Mouse (Mus musculus) MEL (cell line): ENCODE results near the gene Sla2. TPM values are rescaled to one million over a fixed set of nuclear protein-coding genes. Genes with fewer than 3 reads are reported as not detected.
A peak's percentile ranks its signal among the peaks of the same experiment; 100 is the strongest.

Experiments used
- DNase-seq: peaks from one replicate; pipeline ENCODE4 v3.0.0; 2011; ENCODE audit warnings: low read depth, low spot score
- H3K27ac ChIP-seq: 2 replicates; pipeline ENCODE4 v1.5.1; 2012; ENCODE audit warnings: low read depth, mild to moderate bottlenecking, control low read depth, low read length, moderate library complexity; ENCODE audit not compliant: control insufficient read depth
- H3K27me3 ChIP-seq, 2 experiments: fragments of 150-350 bp in 1 of 2; sonication (generic) in 1 of 2; 2 replicates each; pipeline ENCODE4 v1.6.1; 2012; ENCODE audit warnings: low read length in 2 of 2, mild to moderate bottlenecking in 2 of 2, improper control_type of control experiment in 1 of 2, moderate library complexity in 1 of 2; ENCODE audit not compliant: insufficient read depth in 2 of 2, control insufficient read depth in 1 of 2
- H3K36me3 ChIP-seq, 2 experiments: 2 replicates each; pipeline ENCODE4 v1.6.1; 2012 to 2014; ENCODE audit warnings: low read length in 2 of 2, improper control_type of control experiment in 1 of 2, inconsistent platforms in 1 of 2, mild to moderate bottlenecking in 1 of 2; ENCODE audit not compliant: insufficient read depth in 2 of 2, control insufficient read depth in 1 of 2
- H3K4me1 ChIP-seq, 2 experiments: fragments of 150-350 bp in 1 of 2; sonication (generic) in 1 of 2; 2 replicates each; pipeline ENCODE4 v1.6.1; 2012; ENCODE audit warnings: low read length in 2 of 2, improper control_type of control experiment in 1 of 2, mild to moderate bottlenecking in 1 of 2; ENCODE audit not compliant: insufficient read depth in 2 of 2, control insufficient read depth in 1 of 2
- H3K4me3 ChIP-seq, 2 experiments: fragments of 150-350 bp in 1 of 2; sonication (generic) in 1 of 2; 2 replicates each; pipeline ENCODE4 v1.5.1; 2012; ENCODE audit warnings: low read depth in 2 of 2, low read length in 2 of 2, mild to moderate bottlenecking in 2 of 2, moderate library complexity in 2 of 2, control low read depth in 1 of 2, improper control_type of control experiment in 1 of 2; ENCODE audit not compliant: control insufficient read depth in 1 of 2, insufficient read depth in 1 of 2
- H3K79me2 ChIP-seq: 2 replicates; pipeline ENCODE4 v1.6.1; 2012; ENCODE audit warnings: mild to moderate bottlenecking, low read length, moderate library complexity; ENCODE audit not compliant: control insufficient read depth, poor library complexity, insufficient read depth
- H3K9ac ChIP-seq: 2 replicates; pipeline ENCODE4 v1.6.1; 2012; ENCODE audit warnings: low read depth, mild to moderate bottlenecking, control low read depth, low read length, moderate library complexity; ENCODE audit not compliant: control insufficient read depth, poor library complexity, severe bottlenecking
- H3K9me3 ChIP-seq: fragments of 150-350 bp; sonication (generic); replicated peaks from 2 replicates; pipeline ENCODE4 v1.6.1; 2012; ENCODE audit warnings: mild to moderate bottlenecking, low read length, improper control_type of control experiment, moderate library complexity; ENCODE audit not compliant: insufficient read depth
- BHLHE40 ChIP-seq: IDR thresholded peaks from 2 replicates; pipeline ENCODE4 v1.6.1; 2012; ENCODE audit warnings: low read depth, mild to moderate bottlenecking, inconsistent platforms, low read length, improper control_type of control experiment, borderline replicate concordance
- CHD1 ChIP-seq: IDR thresholded peaks from 2 replicates; pipeline ENCODE4 v1.6.1; 2012; ENCODE audit warnings: low read depth, mild to moderate bottlenecking, inconsistent platforms, low read length, improper control_type of control experiment
- CTCF ChIP-seq, 3 experiments: IDR thresholded peaks in 2 of 3; conservative IDR thresholded peaks in 1 of 3; 2 replicates each; pipeline ENCODE4 v1.5.1; 2011 to 2012; ENCODE audit warnings: low read length in 3 of 3, low read depth in 2 of 3, mild to moderate bottlenecking in 2 of 3, improper control_type of control experiment in 1 of 3, inconsistent platforms in 1 of 3, mixed read lengths in 1 of 3, moderate library complexity in 1 of 3; ENCODE audit not compliant: control insufficient read depth in 1 of 3, insufficient read depth in 1 of 3, poor library complexity in 1 of 3, severe bottlenecking in 1 of 3
- E2F4 ChIP-seq: IDR thresholded peaks from 2 replicates; pipeline ENCODE4 v1.6.1; 2011; ENCODE audit warnings: low read depth, low read length, improper control_type of control experiment, borderline replicate concordance
- ELF1 ChIP-seq: IDR thresholded peaks from 2 replicates; pipeline ENCODE4 v1.6.1; 2014; ENCODE audit warnings: low read depth, mild to moderate bottlenecking, inconsistent platforms, low read length, improper control_type of control experiment, moderate library complexity
- EP300 ChIP-seq, 2 experiments: IDR thresholded peaks; 2 replicates each; pipeline ENCODE4 v1.6.1; 2011; ENCODE audit warnings: improper control_type of control experiment in 2 of 2, low read length in 2 of 2, low read depth in 1 of 2, mild to moderate bottlenecking in 1 of 2
- ETS1 ChIP-seq: IDR thresholded peaks from 2 replicates; pipeline ENCODE4 v1.6.1; 2012; ENCODE audit warnings: low read depth, mild to moderate bottlenecking, inconsistent platforms, low read length, improper control_type of control experiment, moderate library complexity
- GABPA ChIP-seq: IDR thresholded peaks from 2 replicates; pipeline ENCODE4 v1.6.1; 2012; ENCODE audit warnings: low read depth, mild to moderate bottlenecking, inconsistent platforms, low read length, improper control_type of control experiment, moderate library complexity
- GATA1 ChIP-seq: IDR thresholded peaks from 2 replicates; pipeline ENCODE4 v1.6.1; 2011; ENCODE audit warnings: low read depth, low read length, improper control_type of control experiment
- HCFC1 ChIP-seq: IDR thresholded peaks from 2 replicates; pipeline ENCODE4 v1.6.1; 2012; ENCODE audit warnings: low read depth, mild to moderate bottlenecking, inconsistent platforms, low read length, improper control_type of control experiment, moderate library complexity
- JUND ChIP-seq: IDR thresholded peaks from 2 replicates; pipeline ENCODE4 v1.6.1; 2011; ENCODE audit warnings: low read depth, mild to moderate bottlenecking, improper control_type of control experiment, low read length
- KAT2A ChIP-seq: conservative IDR thresholded peaks from 2 replicates; pipeline ENCODE4 v1.6.1; 2012; ENCODE audit warnings: low read depth, low read length, improper control_type of control experiment, inconsistent platforms
- MAZ ChIP-seq: IDR thresholded peaks from 2 replicates; pipeline ENCODE4 v1.6.1; 2012; ENCODE audit warnings: low read depth, mild to moderate bottlenecking, inconsistent platforms, low read length, improper control_type of control experiment
- MEF2A ChIP-seq: IDR thresholded peaks from 2 replicates; pipeline ENCODE4 v1.6.1; 2014; ENCODE audit warnings: low read depth, mild to moderate bottlenecking, inconsistent platforms, low read length, improper control_type of control experiment; ENCODE audit not compliant: poor library complexity, insufficient replicate concordance, severe bottlenecking; ENCODE audit errors: extremely low read depth
- MXI1 ChIP-seq: IDR thresholded peaks from 2 replicates; pipeline ENCODE4 v1.6.1; 2011; ENCODE audit warnings: mild to moderate bottlenecking, low read depth, low read length, improper control_type of control experiment
- MYC ChIP-seq: IDR thresholded peaks from 2 replicates; pipeline ENCODE4 v1.6.1; 2011; ENCODE audit warnings: low read depth, mild to moderate bottlenecking, low read length, improper control_type of control experiment, moderate library complexity
- NRF1 ChIP-seq: IDR thresholded peaks from 2 replicates; pipeline ENCODE4 v1.6.1; 2014; ENCODE audit warnings: low read depth, mild to moderate bottlenecking, inconsistent platforms, low read length, improper control_type of control experiment, moderate library complexity; ENCODE audit not compliant: poor library complexity, insufficient read depth, severe bottlenecking
- POLR2A ChIP-seq, 2 experiments: IDR thresholded peaks; 2 replicates each; pipeline ENCODE4 v1.6.1; 2011 to 2012; ENCODE audit warnings: low read length in 2 of 2, mild to moderate bottlenecking in 2 of 2, control low read depth in 1 of 2, improper control_type of control experiment in 1 of 2, low read depth in 1 of 2, moderate library complexity in 1 of 2; ENCODE audit not compliant: control insufficient read depth in 1 of 2, insufficient read depth in 1 of 2, poor library complexity in 1 of 2
- POLR2AphosphoS2 ChIP-seq: IDR thresholded peaks from 2 replicates; pipeline ENCODE4 v1.6.1; 2011; ENCODE audit warnings: low read length, improper control_type of control experiment
- POLR2AphosphoS5 ChIP-seq: IDR thresholded peaks from 2 replicates; pipeline ENCODE4 v1.6.1; 2012; ENCODE audit warnings: low read depth, borderline replicate concordance, mild to moderate bottlenecking, inconsistent platforms, low read length, moderate library complexity, mixed read lengths
- SIN3A ChIP-seq: IDR thresholded peaks from 2 replicates; pipeline ENCODE4 v1.6.1; 2012; ENCODE audit warnings: low read length, improper control_type of control experiment, inconsistent platforms
- SMC3 ChIP-seq: IDR thresholded peaks from 2 replicates; pipeline ENCODE4 v1.6.1; 2011; ENCODE audit warnings: low read depth, low read length, improper control_type of control experiment
- TAL1 ChIP-seq: IDR thresholded peaks from 2 replicates; pipeline ENCODE4 v1.6.1; 2012; ENCODE audit warnings: mild to moderate bottlenecking, inconsistent platforms, low read length, moderate library complexity, mixed read lengths
- TCF12 ChIP-seq: IDR thresholded peaks from 2 replicates; pipeline ENCODE4 v1.6.1; 2014; ENCODE audit warnings: low read depth, mild to moderate bottlenecking, inconsistent platforms, low read length, improper control_type of control experiment, moderate library complexity
- USF2 ChIP-seq, 2 experiments: IDR thresholded peaks; 2 replicates each; pipeline ENCODE4 v1.6.1; 2011 to 2012; ENCODE audit warnings: improper control_type of control experiment in 2 of 2, low read length in 2 of 2, borderline replicate concordance in 1 of 2, inconsistent platforms in 1 of 2, low read depth in 1 of 2, mild to moderate bottlenecking in 1 of 2; ENCODE audit not compliant: insufficient read depth in 1 of 2
- ZMIZ1 ChIP-seq: IDR thresholded peaks from 2 replicates; pipeline ENCODE4 v1.6.1; 2012; ENCODE audit warnings: low read depth, mild to moderate bottlenecking, inconsistent platforms, low read length, improper control_type of control experiment, moderate library complexity
- polyA plus RNA-seq, 2 experiments: library from polyadenylated mRNA; stranded (reverse) in 1 of 2; unstranded in 1 of 2; fragments of >175 nt in 1 of 2; fragments of >200 nt in 1 of 2; gene quantifications; 2 replicates each; pipeline versions ENCODE4 v1.2.1 to v1.2.4; 2012; ENCODE audit warnings: low replicate concordance in 2 of 2, low read depth in 1 of 2; ENCODE audit not compliant: insufficient read length in 2 of 2, insufficient read depth in 1 of 2, missing spikeins in 1 of 2
- total RNA-seq: library from RNA; depleted of rRNA; stranded (reverse); fragments of 300-350 nt; gene quantifications from 2 replicates; pipeline ENCODE4 v1.2.3, GENCODE M21; 2012

Sla2 gene
- total and polyA plus RNA-seq, 3 experiments: 0.40 to 9.0 TPM; not detected in 1

- no peak for TF ChIP-seq JUND
- peak; percentile 62; the same call in 1 of the 2 replicates for TF ChIP-seq MAZ
- TF ChIP-seq GATA1: no peak
- TF ChIP-seq GABPA: no peak
- peak; percentile 92 for TF ChIP-seq ZMIZ1
- TF ChIP-seq TAL1: no peak
- TF ChIP-seq MEF2A: no peak
- TF ChIP-seq KAT2A: no peak; the same call in 1 of the 2 replicates
- TF ChIP-seq E2F4: no peak
- TF ChIP-seq CTCF (IDR thresholded peaks at IDR 0.05 in 2 of 3, conservative IDR thresholded peaks at IDR 0.05 in 1 of 3; ENCODE audit: control insufficient read depth in 1 of 3, insufficient read depth in 1 of 3, low read depth in 2 of 3, low read length in 3 of 3, poor library complexity in 1 of 3, severe bottlenecking in 1 of 3): peak in 2 of 3 experiments; percentile 65 to 72; a peak in 5 of 6 replicates
- peak in 1 of 2 experiments; percentile 4; a peak in 1 of 4 replicates for TF ChIP-seq EP300 (IDR thresholded peaks at IDR 0.05; ENCODE audit: low read depth in 1 of 2, low read length in 2 of 2)
- TF ChIP-seq, all 39 proteins: peak for 18
These were observed 24.1 kb downstream of the Sla2 start, which contains the start of gene Rab5if (continued) for GRCm38 (mm10) chr2:156862772-156863486.

GRCm38 (mm10) chr2:156862041-156862717 is 24.8 kb downstream of the Sla2 start:
- Histone ChIP-seq H3K36me3 (peaks cover 11 to 14% of the 10 kb centered on the region in 2 experiments), H3K4me3 (peak overlapping the region; percentile 93 to 97), H3K79me2 (peaks cover 43% of the 10 kb centered on the region), H3K27me3 (no peaks in the 10 kb centered on the region), H3K9me3 (no peaks in the 10 kb centered on the region), H3K4me1 (peaks cover 4 to 11% of the 10 kb centered on the region in 2 experiments; a peak in 2 of 4 replicates), H3K27ac (peak overlapping the region; percentile 79), H3K9ac (peak overlapping the region; percentile 86)
- peak; percentile 57 for DNase-seq
- no peak for TF ChIP-seq MEF2A
- no peak for TF ChIP-seq GABPA
- no peak for TF ChIP-seq BHLHE40
- no peak for TF ChIP-seq MAZ
- no peak for TF ChIP-seq TAL1
- TF ChIP-seq TCF12: no peak
- TF ChIP-seq SIN3A: 0 out of 2 replicates have a peak, but pooled peaks have one; percentile 31
- TF ChIP-seq MXI1: peak; percentile 36; the same call in 1 of the 2 replicates
- no peak for TF ChIP-seq USF2 (IDR thresholded peaks at IDR 0.05; ENCODE audit: borderline replicate concordance in 1 of 2, insufficient read depth in 1 of 2, low read depth in 1 of 2, low read length in 2 of 2)
- TF ChIP-seq KAT2A: no peak
- no peak for TF ChIP-seq E2F4
- no peak for TF ChIP-seq POLR2A (IDR thresholded peaks at IDR 0.05; ENCODE audit: control insufficient read depth in 1 of 2, insufficient read depth in 1 of 2, low read depth in 1 of 2, low read length in 2 of 2, poor library complexity in 1 of 2)
- no peak for TF ChIP-seq ETS1
- no peak for TF ChIP-seq EP300 (IDR thresholded peaks at IDR 0.05; ENCODE audit: low read depth in 1 of 2, low read length in 2 of 2)
- no peak for TF ChIP-seq MYC
- no peak for TF ChIP-seq POLR2AphosphoS2
- TF ChIP-seq ZMIZ1: no peak
- TF ChIP-seq NRF1: no peak
- peak; percentile 34; the same call in 1 of the 2 replicates for TF ChIP-seq SMC3
- no peak for TF ChIP-seq CHD1
- TF ChIP-seq JUND: no peak
- no peak for TF ChIP-seq POLR2AphosphoS5
- TF ChIP-seq ELF1: no peak
- TF ChIP-seq HCFC1: no peak
